Mouse (Mus musculus): ENCODE data around the gene Psmd5. TPM values are rescaled to one million over a fixed set of nuclear protein-coding genes. Genes with fewer than 3 reads are reported as not detected.

Gene Psmd5
- total RNA-seq, 1 experiment from 2014 or later, result 32.7 TPM

Other genes starting within 250 kb of the Psmd5 start
- gene Gapvd1, start 119.7 kb downstream of the Psmd5 start, total RNA-seq (2017), result 89.8 and 97.4 TPM in 2 replicates
- 891 and 930 TPM in 2 replicates for gene Hspa5, start 103.0 kb downstream of the Psmd5 start, total RNA-seq (2017)
- 28.5 and 44.6 TPM in 2 replicates for gene Rabepk, start 75.1 kb downstream of the Psmd5 start, total RNA-seq (2017)
- 59.0 and 63.9 TPM in 2 replicates for gene Fbxw2, start 48.7 kb downstream of the Psmd5 start, total RNA-seq (2017)
- not detected in 2 replicates for gene Gm34653, start 42.0 kb downstream of the Psmd5 start, total RNA-seq (2017)
- not detected in 2 replicates for gene Cutal, start 572 bp downstream of the Psmd5 start, total RNA-seq (2017)
- gene Phf19, start 39.1 kb upstream of the Psmd5 start, total RNA-seq (2017), result 5.8 and 9.6 TPM in 2 replicates
- gene Traf1, start 86.8 kb upstream of the Psmd5 start, total RNA-seq (2017), result 0.69 and 1.3 TPM in 2 replicates
- gene Hc, start 186.5 kb upstream of the Psmd5 start, total RNA-seq (2017), result not detected in 2 replicates
- 0.73 TPM in 1 of 2 replicates, not detected in the other for gene AI182371, start 226.6 kb upstream of the Psmd5 start, total RNA-seq (2017)
- 146 and 156 TPM in 2 replicates for gene Cntrl, start 234.5 kb upstream of the Psmd5 start, total RNA-seq (2017)